Mouse (Mus musculus) testis, adult 2 months (tissue): Measurements from ENCODE around the gene Scd3. TPM values are rescaled to one million over a fixed set of nuclear protein-coding genes. Genes with fewer than 3 reads are reported as not detected.
"Not testable (repeated sequence)": the region's sequence is repeated elsewhere in the genome, so short reads cannot be mapped to it uniquely, and the experiment has no call there.

Source experiments
- H3K27ac ChIP-seq: fragments of 200-500 bp; 2 replicates; pipeline ENCODE4 v1.5.1; 2012; ENCODE audit warnings: low read depth, low read length; ENCODE audit not compliant: control insufficient read depth, insufficient read depth
- H3K27me3 ChIP-seq: fragments of 200-500 bp; 2 replicates; pipeline ENCODE4 v1.6.1; 2012; ENCODE audit warnings: mild to moderate bottlenecking, low read length, moderate library complexity; ENCODE audit not compliant: control insufficient read depth, insufficient read depth
- H3K36me3 ChIP-seq: fragments of 200-500 bp; 2 replicates; pipeline ENCODE4 v1.6.1; 2012; ENCODE audit warnings: mild to moderate bottlenecking, low read length; ENCODE audit not compliant: control insufficient read depth, insufficient read depth
- H3K4me1 ChIP-seq: fragments of 200-500 bp; 2 replicates; pipeline ENCODE4 v1.6.1; 2012; ENCODE audit warnings: low read length; ENCODE audit not compliant: control insufficient read depth, insufficient read depth
- H3K4me3 ChIP-seq: fragments of 200-500 bp; 2 replicates; pipeline ENCODE4 v1.5.1; 2012; ENCODE audit warnings: low read depth, mild to moderate bottlenecking, low read length, moderate library complexity, mixed read lengths; ENCODE audit not compliant: control insufficient read depth
- CTCF ChIP-seq: fragments of 200-500 bp; IDR thresholded peaks from 2 replicates; pipeline ENCODE4 v1.5.1; 2012; ENCODE audit warnings: low read depth, mild to moderate bottlenecking, inconsistent platforms, low read length, moderate library complexity; ENCODE audit not compliant: control insufficient read depth, insufficient read depth, insufficient replicate concordance
- POLR2A ChIP-seq: fragments of 200-500 bp; IDR thresholded peaks from 2 replicates; pipeline ENCODE4 v1.6.1; 2012; ENCODE audit warnings: low read depth, mild to moderate bottlenecking, inconsistent platforms, low read length, moderate library complexity; ENCODE audit not compliant: control insufficient read depth
- polyA plus RNA-seq: library from polyadenylated mRNA; depleted of rRNA; stranded (reverse); fragments of >200 nt; gene quantifications from 2 replicates; pipeline ENCODE4 v1.2.3, GENCODE M21; 2012

Scd3 gene
- polyA plus RNA-seq, 1 experiment = 7.1 TPM

DNA sequence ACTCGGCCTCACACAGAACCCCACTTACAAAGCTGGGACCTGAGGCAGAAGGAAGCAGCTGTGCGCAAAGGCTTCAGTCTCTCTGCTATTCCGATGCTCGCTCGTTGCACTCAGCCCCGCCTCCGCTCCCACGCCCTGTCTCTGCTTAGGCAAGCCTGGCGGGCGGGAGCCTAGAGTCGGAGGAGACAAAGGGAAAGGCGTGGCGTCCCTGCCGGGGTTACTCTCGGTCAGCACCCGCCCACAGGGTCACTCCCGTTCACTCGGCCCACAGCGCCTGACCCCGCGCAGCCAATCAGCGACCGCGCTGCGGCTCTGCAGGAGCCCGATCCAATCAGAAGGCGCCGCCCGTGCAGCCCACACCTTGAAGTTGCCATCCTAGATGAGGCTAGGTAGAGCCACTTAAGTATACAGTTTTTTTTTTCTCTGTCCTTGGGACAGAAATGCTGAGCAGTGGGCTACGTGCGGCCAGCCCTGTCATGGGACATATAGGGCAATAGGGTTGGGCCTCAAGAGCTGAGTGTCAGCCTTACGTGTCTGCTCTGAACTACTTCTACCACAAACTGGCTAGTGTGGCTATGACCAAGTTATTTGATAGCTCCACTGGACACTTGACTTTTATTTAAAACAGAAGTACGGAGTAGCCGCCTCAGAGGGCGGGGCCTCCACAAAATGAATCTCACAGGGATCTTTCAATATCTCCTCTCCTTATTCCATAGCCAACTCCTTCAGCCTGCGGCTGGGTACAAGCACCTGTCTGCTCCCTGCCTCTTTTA, 45.2 kb downstream of the Scd3 start:
- Histone ChIP-seq H3K27me3 (no peaks in the 10 kb centered on the region), H3K4me1 (peaks cover 13% of the 10 kb centered on the region), H3K27ac (peak overlapping the region; percentile 75), H3K4me3 (peak overlapping the region; percentile 79), H3K36me3 (no peaks in the 10 kb centered on the region)
- TF ChIP-seq CTCF (no peak), POLR2A (peak; percentile 77; the same call in 1 of the 2 replicates)

DNA sequence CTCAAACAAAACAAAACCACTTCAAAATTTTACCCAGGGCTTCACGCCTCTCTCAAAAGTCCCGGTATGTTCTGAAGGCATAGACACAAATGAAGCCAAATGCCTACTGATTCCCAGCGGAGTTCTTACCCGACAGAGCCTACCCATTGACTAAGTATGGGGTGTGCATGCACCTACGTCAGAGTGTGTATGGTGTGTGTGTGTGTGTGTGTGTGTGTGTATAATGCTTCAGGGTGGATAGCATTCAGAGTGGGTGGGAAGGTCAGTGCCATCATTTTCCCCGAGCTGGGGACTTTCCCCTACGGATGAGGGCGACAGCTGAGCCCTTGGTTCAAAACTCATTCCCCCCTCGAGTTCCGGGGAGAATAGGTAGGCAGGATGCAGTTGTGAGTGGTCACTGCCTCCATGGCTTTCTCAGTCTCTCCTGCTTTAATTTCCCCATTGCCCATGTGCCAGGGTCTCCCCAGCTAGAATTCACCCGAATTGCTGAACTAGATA, 45.8 kb downstream of the Scd3 start:
- H3K4me3 ChIP-seq = no peak overlapping the region; the same call in 1 of the 2 replicates
- TF ChIP-seq CTCF (no peak), POLR2A (no peak)

DNA sequence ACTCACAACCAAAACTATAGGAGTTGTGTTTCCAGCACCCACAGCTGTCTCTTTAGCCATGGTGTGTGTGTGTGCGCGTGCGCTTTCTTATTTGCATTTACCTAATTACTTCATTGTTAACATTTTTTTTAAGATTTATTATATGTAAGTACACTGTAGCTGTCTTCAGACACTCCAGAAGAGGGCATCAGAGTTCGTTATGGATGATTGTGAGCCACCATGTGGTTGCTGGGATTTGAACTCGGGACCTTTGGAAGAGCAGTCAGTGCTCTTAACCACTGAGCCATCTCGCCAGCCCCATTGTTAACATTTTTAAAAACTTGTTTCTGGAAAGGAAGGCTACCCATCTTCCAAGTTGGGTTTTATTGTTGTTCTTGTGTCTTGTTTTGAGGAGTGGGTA, 48.1 kb downstream of the Scd3 start:
- not testable (repeated sequence) for H3K27me3 ChIP-seq, H3K36me3 ChIP-seq, H3K4me3 ChIP-seq, H3K27ac ChIP-seq
- peaks cover 13% of the 10 kb centered on the region for H3K4me1 ChIP-seq

More for the DNA sequence above, 45.8 kb downstream of the Scd3 start:
- no peaks in the 10 kb centered on the region for H3K36me3 ChIP-seq
- H3K27me3 ChIP-seq = no peaks in the 10 kb centered on the region
- H3K27ac ChIP-seq = peak overlapping the region; percentile 61
- peaks cover 13% of the 10 kb centered on the region for H3K4me1 ChIP-seq

DNA sequence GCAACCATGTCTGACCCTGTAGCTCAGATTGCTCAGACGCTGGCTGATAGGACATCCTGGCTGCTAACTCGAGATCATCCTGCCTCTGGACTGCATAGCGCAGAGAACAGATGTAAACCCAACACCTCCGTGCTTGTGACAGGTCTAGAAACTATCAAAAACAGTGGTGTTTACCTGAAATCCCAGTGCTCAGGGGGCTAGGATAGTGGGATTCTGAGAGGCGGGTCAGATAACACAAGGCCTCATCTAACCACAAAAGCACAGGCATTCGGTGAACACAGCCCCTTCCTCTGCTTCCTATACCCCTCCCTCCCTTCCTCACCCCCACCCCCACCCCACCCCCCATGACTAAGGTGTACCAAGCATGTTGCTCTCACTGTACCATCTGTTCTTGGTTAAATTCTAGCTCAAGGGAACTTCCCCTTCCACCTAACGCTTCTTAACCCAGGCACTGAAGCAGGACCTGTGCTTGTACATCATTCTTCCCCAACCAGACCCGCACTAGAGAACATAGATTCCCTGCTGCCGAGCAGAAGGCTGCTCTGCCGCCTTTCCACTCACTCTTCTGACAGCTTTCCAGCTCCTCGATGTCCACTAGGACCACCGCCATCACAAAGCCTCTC, 49.0 kb downstream of the Scd3 start:
- H3K4me3 ChIP-seq = no peak overlapping the region
- H3K27ac ChIP-seq = no peak overlapping the region

DNA sequence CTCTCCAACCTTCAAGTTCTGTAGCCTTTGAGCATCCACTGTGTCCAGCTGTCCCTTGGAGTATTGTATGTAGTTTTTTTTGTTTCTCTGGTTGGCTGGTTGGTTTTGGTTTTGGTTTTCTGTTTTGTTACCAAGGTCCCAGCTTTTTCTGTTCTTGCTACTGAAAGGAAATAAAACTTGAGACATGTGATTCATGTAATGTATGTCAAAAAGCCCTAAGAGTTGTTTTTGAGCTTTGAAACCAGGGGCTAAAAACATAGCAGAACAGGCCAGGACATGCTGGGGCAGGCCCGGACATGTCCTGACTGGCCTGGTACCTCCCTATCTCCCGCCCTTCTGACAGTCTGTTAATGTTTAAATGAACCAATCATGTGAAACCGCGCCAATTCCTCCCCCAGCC, 51.0 kb downstream of the Scd3 start:
- H3K36me3 ChIP-seq, H3K4me1 ChIP-seq, H3K27me3 ChIP-seq, H3K4me3 ChIP-seq, H3K27ac ChIP-seq: not testable (repeated sequence)

More for the DNA sequence above, 49.0 kb downstream of the Scd3 start:
- Histone ChIP-seq H3K27me3 (no peaks in the 10 kb centered on the region), H3K4me1 (peaks cover 13% of the 10 kb centered on the region), H3K36me3 (no peaks in the 10 kb centered on the region)
- TF ChIP-seq POLR2A (no peak), CTCF (no peak)

DNA sequence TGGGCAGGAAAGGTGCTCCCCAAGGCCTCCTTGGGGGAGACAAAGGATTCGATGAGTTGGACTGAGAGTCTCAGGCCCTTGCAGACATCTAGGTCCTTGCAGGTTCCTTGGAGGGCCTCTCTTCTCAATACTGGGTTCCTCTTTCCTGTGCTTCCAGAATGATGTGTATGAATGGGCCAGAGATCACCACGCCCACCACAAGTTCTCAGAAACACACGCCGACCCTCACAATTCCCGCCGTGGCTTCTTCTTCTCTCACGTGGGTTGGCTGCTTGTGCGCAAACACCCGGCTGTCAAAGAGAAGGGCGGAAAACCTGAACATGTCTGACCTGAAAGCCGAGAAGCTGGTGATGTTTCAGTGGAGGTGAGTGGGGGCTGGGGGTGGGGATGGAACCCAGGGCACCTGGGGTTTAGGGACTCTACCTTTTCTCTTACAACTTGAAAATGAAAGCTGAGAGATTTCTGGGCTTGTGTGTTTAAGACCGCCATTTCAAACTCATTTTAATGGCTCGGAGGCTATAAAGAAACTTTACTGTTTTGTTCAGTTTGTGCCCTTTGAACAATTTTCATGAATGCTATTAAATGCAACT, 54.4 kb downstream of the Scd3 start:
- H3K27me3 ChIP-seq = no peaks in the 10 kb centered on the region
- no peaks in the 10 kb centered on the region for H3K36me3 ChIP-seq
- H3K4me3 ChIP-seq = no peak overlapping the region
- H3K27ac ChIP-seq = no peak overlapping the region
- TF ChIP-seq CTCF (no peak), POLR2A (no peak)
- no peaks in the 10 kb centered on the region for H3K4me1 ChIP-seq

DNA sequence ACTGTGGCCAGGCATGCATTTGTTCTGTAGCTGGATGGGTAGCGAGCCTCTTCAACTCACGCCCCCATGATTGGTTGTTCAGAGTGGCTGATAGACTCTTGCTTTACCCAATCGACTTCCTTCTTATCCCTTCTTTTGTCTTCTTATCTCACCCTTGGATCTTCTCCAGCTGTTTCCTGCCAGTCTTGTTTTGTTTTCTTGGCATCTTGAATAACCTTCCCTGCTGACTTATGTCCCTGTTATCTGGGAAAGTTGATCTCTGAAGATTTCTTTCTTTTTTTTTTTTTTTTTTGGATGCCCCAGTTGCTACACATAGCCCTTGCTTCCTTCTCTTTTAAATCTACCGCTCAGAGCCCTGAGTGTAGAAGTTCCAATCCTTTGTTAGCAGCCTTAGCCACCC, 56.4 kb downstream of the Scd3 start:
- H3K27ac ChIP-seq = no peak overlapping the region
- H3K27me3 ChIP-seq = no peaks in the 10 kb centered on the region
- no peaks in the 10 kb centered on the region for H3K36me3 ChIP-seq
- H3K4me1 ChIP-seq = no peaks in the 10 kb centered on the region
- no peak for TF ChIP-seq POLR2A
- no peak for TF ChIP-seq CTCF
- no peak overlapping the region for H3K4me3 ChIP-seq
